Mouse (Mus musculus) retina, embryonic 14.5 days (tissue): ENCODE data around the gene Nyap1.
"Not testable (repeated sequence)": the region's sequence is repeated elsewhere in the genome, so short reads cannot be mapped to it uniquely, and the experiment has no call there.

Experiments
- DNase-seq: peaks from one replicate; pipeline ENCODE4 v3.0.0-alpha.2; 2015; ENCODE audit warnings: low spot score

Gene Nyap1

GRCm38 (mm10) chr5:137745214-137746171 is 4.1 kb upstream of the Nyap1 start, which contains the start of gene Tsc22d4:
Gene Tsc22d4, plus strand, starts transcription at chr5:137745730.
- DNase-seq, result peak; percentile 84

GRCm38 (mm10) chr5:137744197-137744596 is 2.8 kb upstream of the Nyap1 start:
- DNase-seq, result no peak

- DNase-seq, result no peak
Observed at GRCm38 (mm10) chr5:137742836-137743235, 1.4 kb upstream of the Nyap1 start.

- DNase-seq, result no peak
Observed at GRCm38 (mm10) chr5:137742048-137742447, 641 bp upstream of the Nyap1 start.

GRCm38 (mm10) chr5:137740506-137740905 is 901 bp downstream of the Nyap1 start:
- no peak for DNase-seq

DNA sequence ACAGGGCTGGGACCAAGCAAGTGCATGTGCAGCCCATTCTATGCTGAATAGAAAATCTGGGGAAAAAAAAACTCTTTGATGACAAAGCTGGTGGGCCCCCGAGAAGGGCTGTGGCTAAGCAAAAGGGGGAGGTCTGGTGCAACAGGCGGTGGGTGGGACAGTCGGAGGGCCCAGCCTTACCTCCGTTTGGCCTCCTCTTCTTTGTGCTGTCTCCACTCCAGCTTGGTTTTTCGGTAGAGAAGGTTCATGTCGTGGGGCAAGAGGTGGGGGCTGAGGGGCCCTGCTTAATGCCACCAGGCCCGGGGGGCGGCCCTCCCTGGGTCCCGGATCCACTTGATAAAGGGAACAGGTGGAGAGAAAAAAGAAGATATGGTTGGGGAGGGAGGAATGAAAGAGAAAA is 1.9 kb downstream of the Nyap1 start:
- no peak for DNase-seq

DNA sequence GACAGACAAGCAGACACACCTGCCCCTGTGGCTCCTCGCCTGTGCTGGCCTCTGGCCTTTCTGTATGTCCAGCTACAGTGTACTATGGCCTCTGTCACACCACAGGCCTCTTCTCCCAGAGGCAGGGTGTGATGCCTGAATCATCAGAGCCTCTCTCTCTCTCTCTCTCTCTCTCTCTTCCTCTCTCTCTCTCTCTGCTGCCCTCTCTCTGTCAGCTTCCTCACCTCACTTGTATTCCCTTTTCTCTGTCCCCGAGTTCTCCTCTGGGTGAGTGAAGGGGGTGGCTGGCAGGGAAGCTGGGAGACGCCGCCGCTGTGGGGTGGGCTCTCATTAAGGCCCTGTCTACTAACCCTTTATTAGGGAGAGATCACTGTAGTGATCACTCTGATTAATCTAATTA is 2.9 kb downstream of the Nyap1 start:
- peak; percentile 63 for DNase-seq

DNA sequence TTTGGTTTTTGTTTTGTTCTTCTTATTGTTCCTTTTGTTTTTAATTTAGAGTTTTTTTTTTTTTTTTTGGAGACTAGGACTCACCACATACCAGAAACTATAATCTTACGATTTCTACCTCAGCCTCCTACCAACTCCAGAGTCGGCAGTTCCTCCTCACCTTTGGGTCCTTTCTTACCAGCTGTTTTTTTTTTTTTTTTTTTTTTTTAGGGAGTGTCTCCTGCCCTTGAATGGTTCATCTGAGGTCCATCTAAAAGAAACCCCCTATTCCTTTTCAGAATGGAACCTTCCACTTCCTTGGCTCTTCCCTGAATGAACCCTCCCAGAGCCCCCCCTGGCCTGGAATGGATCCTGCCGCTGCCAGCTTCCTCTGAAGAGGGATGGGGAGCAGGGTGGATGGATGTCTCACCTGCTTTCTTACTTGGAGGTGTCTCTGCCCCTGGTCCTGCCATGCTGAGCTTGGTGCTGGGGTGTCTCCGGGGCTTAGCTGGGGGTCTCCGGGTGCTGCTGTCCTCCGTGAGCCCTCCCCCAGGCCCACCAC is 3.9 kb downstream of the Nyap1 start:
- peak; percentile 65 for DNase-seq

- peak; percentile 92 for DNase-seq
Observed at GRCm38 (mm10) chr5:137734289-137735061, 6.9 kb downstream of the Nyap1 start.

DNA sequence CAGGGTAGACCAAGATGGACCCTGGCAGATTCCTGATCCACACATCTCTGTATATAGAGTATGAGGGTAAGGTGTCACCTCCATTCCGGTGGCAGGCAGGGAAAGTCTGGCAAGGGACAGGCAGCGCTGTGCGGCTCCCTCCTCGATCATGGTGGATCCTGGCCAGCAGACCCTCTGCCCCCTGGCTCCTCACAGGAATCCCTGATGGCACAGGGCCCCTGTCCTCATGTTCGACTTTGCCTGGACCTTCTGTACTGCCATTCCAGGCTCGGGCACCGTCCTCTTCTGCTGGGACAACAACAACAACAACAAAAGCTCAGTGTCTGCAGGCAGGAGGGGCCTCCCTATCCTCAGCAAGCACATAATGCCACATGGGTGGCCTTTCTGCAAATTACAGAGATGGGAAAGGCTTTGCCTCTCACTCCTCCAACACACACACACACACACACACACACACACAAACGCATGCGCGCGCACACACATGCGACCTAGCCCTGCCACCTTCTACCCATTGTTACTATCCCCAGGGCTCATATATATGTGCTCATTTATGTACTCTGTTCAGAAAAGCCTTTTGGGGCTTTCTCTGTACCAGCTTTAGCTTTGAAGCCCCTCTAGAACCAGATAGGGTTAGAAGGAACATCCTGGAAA is 7.6 kb downstream of the Nyap1 start:
- no peak for DNase-seq

DNA sequence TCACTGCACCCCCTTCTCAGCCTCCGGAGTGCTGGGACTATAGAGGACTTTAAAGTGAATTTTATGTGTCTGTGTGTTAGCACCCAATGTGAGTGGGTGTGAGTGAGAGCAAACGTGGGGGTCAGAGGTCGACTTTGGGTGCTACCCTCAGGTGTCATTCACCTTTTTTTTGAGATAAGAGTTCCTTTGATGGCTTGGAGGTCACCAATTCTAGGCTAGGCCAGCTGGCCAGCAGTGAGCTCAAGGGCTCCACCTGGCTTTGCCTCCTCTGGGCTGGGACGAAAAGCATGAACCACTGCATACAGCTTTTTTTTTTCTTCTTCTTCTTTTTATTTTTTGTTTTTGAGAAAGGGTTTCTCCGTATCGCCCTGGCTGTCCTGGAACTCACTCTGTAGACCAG is 14.6 kb downstream of the Nyap1 start:
- no peak for DNase-seq

DNA sequence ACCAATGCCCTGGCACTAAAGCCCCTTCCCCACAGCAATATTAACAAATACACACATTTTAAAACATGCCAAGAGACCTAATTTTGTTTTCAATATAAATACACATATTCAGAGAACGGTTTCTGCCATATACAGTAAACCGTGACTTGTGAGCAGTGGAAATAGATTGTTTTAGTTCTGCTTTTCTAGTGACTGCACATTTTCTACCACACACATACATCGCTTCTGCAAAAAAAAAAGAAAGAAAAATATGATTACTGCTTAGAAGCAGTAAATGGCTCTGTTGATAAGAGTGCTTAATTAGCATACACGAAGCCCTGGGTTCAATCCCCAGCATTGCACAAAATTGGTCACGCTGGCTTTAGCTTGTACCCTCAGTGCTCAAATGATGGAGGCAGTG is 17.6 kb downstream of the Nyap1 start:
- DNase-seq, result no peak

- not testable (repeated sequence) for DNase-seq
Observed at GRCm38 (mm10) chr5:137720558-137721164, 20.7 kb downstream of the Nyap1 start.

DNA sequence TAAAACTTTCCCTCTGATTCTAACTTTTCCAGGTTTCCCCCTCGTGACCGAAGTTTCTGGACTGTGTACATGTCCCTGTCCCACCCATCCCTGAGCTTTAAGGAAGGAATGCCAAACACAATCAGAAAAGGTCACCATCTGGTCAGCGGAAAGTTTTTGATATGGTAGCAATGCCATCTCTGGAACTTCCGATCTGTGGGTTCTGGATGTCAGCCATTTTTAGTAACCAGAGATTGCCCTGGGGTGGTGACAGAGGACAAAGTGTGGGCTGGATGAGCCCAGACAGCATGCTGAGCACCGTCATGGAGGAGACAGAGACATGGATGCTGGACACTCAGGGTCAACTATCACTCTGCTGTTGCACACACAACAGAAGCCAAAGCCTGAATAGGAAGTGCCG is 22.3 kb downstream of the Nyap1 start:
- DNase-seq, result no peak

DNA sequence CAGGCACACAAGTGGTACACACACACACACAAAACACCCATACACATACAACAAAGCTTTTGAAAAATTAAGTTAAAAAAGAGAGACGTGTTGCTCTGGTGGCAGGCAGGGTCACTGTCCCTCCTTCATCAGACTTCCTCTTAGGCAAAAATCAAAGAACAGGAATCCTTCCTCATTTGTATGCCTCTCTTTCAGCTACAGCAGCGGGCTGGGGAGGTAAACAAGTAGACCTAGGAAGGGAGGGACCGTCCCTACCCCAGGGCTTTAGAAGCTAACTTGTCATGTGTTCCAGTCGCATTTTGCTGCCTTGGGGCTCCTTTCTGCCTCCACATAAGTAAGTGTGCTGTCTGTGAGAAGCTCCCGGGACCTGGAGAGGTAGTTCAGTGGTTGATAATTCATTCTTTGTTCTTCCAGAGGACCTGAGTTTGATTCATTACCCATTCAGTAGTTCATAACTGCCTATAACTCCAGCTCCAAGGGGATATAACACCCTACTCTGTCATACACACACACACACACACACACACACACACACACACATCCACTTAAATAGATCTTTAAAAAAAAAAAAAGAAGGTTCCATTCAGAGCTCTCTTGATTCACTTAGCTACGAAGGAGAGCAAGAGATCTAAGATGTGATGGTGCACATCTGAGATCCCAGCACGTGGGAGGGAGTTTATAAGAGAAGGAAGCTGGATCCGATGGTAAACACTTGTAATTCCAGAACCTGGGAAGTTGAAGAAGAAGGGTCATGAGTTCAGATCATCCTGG is 23.2 kb downstream of the Nyap1 start:
- no peak for DNase-seq

DNA sequence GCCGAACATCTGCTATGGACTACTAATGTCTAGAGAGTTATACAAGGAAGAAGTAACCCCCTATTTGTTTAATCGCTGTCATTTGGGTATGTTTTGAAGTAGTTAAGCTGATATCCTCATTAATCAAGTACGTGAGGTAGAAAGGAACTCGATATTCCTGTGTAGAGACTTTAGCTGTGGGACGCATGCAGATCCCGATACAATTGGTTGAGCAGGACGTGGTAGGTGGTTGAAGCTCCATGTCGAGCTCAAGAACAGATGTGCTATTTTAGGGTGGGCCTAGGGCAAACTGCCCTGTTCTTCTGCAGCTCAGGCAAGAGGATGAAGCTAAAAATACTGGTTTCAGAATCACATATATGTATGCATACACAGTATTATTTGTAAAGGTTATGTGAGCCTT is 25.7 kb downstream of the Nyap1 start:
- DNase-seq, result no peak

GRCm38 (mm10) chr5:137713454-137713853 is 28.0 kb downstream of the Nyap1 start:
- DNase-seq, result no peak

DNA sequence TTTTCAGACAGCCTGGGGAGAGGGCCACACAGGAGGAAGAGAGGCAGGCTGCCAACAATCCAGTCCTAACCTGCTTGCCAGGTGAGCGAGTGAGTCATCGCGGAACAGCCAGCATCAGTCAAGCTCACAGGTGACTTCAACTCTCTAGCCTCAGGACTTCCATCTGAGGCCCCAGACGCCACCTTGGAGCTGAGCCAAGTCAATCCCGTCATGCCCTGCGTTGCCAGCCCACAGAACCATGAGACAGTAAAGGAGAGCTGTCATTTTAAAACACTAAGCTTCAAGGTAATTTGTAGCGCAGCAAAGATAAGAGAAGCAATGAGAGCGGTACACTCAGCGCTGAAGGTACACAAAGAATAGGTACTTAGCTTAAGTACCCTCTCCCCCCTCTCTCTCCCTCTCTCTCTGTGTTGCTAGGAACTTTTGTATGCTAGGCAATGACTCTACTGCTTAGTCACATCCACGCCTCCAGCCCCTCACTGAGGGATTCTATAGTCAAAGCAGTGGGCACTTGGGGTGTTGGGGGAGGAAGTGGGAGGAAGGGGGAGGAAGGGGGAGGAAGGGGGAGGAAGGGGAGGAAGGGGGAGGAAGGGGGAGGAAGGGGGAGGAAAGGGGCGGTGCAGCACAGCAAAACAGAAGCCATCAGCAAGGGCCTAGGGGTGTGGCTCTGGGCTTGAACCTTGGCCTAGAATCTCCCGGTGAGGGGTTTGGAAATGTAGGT is 34.3 kb downstream of the Nyap1 start:
- DNase-seq, result no peak

GRCm38 (mm10) chr5:137705242-137705641 is 36.2 kb downstream of the Nyap1 start:
- no peak for DNase-seq

DNA sequence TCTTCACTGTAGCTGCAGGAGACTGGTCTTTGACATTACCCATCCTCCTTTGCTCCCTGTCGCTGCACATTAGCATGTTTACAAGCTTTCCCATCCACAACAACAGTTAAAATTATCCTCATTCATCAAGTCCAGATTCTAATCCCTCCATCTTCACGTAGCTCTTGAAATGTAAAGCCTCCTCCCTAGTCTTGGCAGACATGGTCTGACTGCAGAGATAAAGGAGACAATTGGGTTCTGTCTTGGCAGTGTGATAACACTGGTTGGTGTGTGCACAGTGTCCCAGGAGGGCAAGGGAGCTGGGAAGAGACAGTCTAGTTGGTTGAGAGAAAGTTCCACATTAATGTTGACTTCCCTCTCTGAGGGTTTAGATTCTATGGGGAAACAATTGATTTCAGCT is 41.6 kb downstream of the Nyap1 start:
- no peak for DNase-seq
